Comparison of ENCODE assay signal across 21 mouse cellular contexts in the genomic region with DNA sequence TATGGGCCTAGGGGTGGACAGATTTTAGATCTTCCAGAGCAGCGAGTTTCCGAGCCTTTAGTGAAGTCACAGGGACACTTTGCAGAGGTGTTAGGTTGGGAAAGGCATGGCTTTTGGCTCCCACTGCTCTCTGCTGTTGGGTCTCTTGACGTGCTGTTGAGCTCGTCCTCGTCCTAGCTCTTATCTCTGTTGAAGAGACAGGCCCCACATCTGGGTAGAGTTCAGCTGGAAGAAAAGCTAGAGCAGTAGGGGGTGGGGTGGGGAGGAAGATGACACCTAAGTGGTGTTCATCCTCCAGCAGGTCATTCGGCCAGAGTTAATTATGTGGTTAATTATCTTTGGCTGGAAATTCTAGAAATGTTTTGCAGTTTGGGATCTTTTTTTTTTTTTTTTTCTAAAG. TPM values are rescaled to one million over a fixed set of nuclear protein-coding genes. Genes with fewer than 3 reads are reported as not detected.
DNase-seq lines count a peak whose midpoint lies in the region; ATAC-seq and TF ChIP-seq lines count a peak whose summit lies in the region.
"Had no signal": no experiment of that assay in that cellular context is flagged by ENCODE, and none has a peak within 500 bp of the region (broad histone marks: within the 10 kb centered on the region; RNA-seq: fewer than 3 reads in every experiment).

No protein-coding gene starts in this region.

- H3K36me3 ChIP-seq in heart, embryonic 12.5 days, result no peaks in the 10 kb centered on the region
- peaks cover 0 to 23% of the 10 kb centered on the region in 2 experiments; a peak in 3 of 4 replicates for H3K36me3 ChIP-seq in MEL (ENCODE audit: control insufficient read depth in 1 of 2, insufficient read depth in 2 of 2, low read length in 2 of 2)
- no peaks in the 10 kb centered on the region for H3K36me3 ChIP-seq in liver, postnatal 0 days (replicated peaks; ENCODE audit: insufficient read depth, low read length)
- H3K36me3 ChIP-seq: embryonic facial prominence, embryonic 15.5 days; forebrain, embryonic 12.5 days; limb, embryonic 15.5 days; midbrain, embryonic 15.5 days had no signal

- no peak for ATAC-seq in heart, embryonic 12.5 days (ENCODE audit: insufficient number of reproducible peaks, low FRiP score)
- ATAC-seq in liver, postnatal 0 days, result no peak
- ATAC-seq: midbrain, embryonic 15.5 days had no signal

- no peak overlapping the region for H3K4me3 ChIP-seq in heart, embryonic 12.5 days
- H3K4me3 ChIP-seq in MEL (ENCODE audit: control insufficient read depth in 1 of 2, insufficient read depth in 1 of 2, low read depth in 2 of 2, low read length in 2 of 2), result peak overlapping the region in 1 of 2 experiments; percentile 82; a peak in 1 of 4 replicates
- H3K4me3 ChIP-seq in liver, postnatal 0 days (ENCODE audit: low read depth, low read length), result peak overlapping the region; percentile 86; the same call in 1 of the 2 replicates
- H3K4me3 ChIP-seq: embryonic facial prominence, embryonic 15.5 days; forebrain, embryonic 12.5 days; layer of hippocampus, adult 2 months; limb, embryonic 15.5 days; megakaryocyte, embryonic 14.5 days; midbrain, embryonic 15.5 days; myocyte had no signal

- TF ChIP-seq EP300 in MEL (IDR thresholded peaks at IDR 0.05; ENCODE audit: low read depth in 1 of 2, low read length in 2 of 2), result no peak
- TF ChIP-seq EP300 in liver, postnatal 0 days (IDR thresholded peaks at IDR 0.05; ENCODE audit: low read depth), result 0 out of 2 replicates have a peak, but pooled peaks have one; percentile 7

- intact Hi-C loops in heart, postnatal 14 days (cut with DNase I), result no loop called here

- H3K27me3 ChIP-seq in heart, embryonic 12.5 days (replicated peaks), result 0 out of 2 replicates have a peak, but pooled peaks cover 2% of the 10 kb centered on the region
- H3K27me3 ChIP-seq in MEL (ENCODE audit: control insufficient read depth in 1 of 2, insufficient read depth in 2 of 2, low read length in 2 of 2), result no peaks in the 10 kb centered on the region
- H3K27me3 ChIP-seq in liver, postnatal 0 days (ENCODE audit: insufficient read depth, low read length), result no peaks in the 10 kb centered on the region
- H3K27me3 ChIP-seq: CH12.LX; embryonic facial prominence, embryonic 15.5 days; forebrain, embryonic 12.5 days; limb, embryonic 15.5 days; midbrain, embryonic 15.5 days had no signal

- H3K27ac ChIP-seq in heart, embryonic 12.5 days (ENCODE audit: poor library complexity, severe bottlenecking), result no peak overlapping the region
- H3K27ac ChIP-seq in MEL (ENCODE audit: control insufficient read depth, low read depth, low read length), result peak overlapping the region; percentile 4
- H3K27ac ChIP-seq in liver, postnatal 0 days (ENCODE audit: low read depth), result peak overlapping the region; percentile 55; the same call in 1 of the 2 replicates
- H3K27ac ChIP-seq: embryonic facial prominence, embryonic 15.5 days; forebrain, embryonic 12.5 days; layer of hippocampus, adult 2 months; limb, embryonic 15.5 days; midbrain, embryonic 15.5 days had no signal

- peaks cover 5% of the 10 kb centered on the region for H3K4me1 ChIP-seq in heart, embryonic 12.5 days (replicated peaks)
- H3K4me1 ChIP-seq in MEL (ENCODE audit: control insufficient read depth in 1 of 2, insufficient read depth in 2 of 2, low read length in 2 of 2), result peaks cover 4 to 13% of the 10 kb centered on the region in 2 experiments; a peak in 3 of 4 replicates
- H3K4me1 ChIP-seq in liver, postnatal 0 days (ENCODE audit: insufficient read depth), result no peaks in the 10 kb centered on the region
- H3K4me1 ChIP-seq: embryonic facial prominence, embryonic 15.5 days; limb, embryonic 15.5 days had no signal

- H3K9me3 ChIP-seq in heart, embryonic 12.5 days (replicated peaks), result no peaks in the 10 kb centered on the region
- H3K9me3 ChIP-seq in MEL (replicated peaks; ENCODE audit: insufficient read depth, low read length), result no peaks in the 10 kb centered on the region
- no peaks in the 10 kb centered on the region for H3K9me3 ChIP-seq in liver, postnatal 0 days (ENCODE audit: low read length)
- H3K9me3 ChIP-seq: embryonic facial prominence, embryonic 15.5 days; forebrain, embryonic 12.5 days; limb, embryonic 15.5 days; midbrain, embryonic 15.5 days had no signal

- no peak for DNase-seq in heart, postnatal 14 days
- DNase-seq in MEL (ENCODE audit: low read depth, low spot score) (peak; percentile 64), liver (peak; percentile 71)
- peak; percentile 15 for DNase-seq in liver, postnatal 0 days
- no peak for DNase-seq in thymus, postnatal 25 days
- DNase-seq in urinary bladder, postnatal 14 days (ENCODE audit: low spot score), result no peak
- DNase-seq: adrenal gland, postnatal 14 days; cerebellum, adult 11 months; cerebellum, postnatal 10 days; kidney, adult 2 months; kidney, postnatal 10 days; thymus, postnatal 14 days had no signal

- 22% methylated on average over 6 of the region's 6 CpGs for WGBS in heart, embryonic 12.5 days
- 58% methylated on average over 6 of the region's 6 CpGs for WGBS in liver, postnatal 0 days (ENCODE audit: insufficient replicate concordance)

- TF ChIP-seq RAD21 in MEL (IDR thresholded peaks at IDR 0.05; ENCODE audit: low read depth, low read length), result no peak

- TF ChIP-seq POLR2A in MEL (IDR thresholded peaks at IDR 0.05; ENCODE audit: control insufficient read depth in 1 of 2, insufficient read depth in 1 of 2, low read depth in 1 of 2, low read length in 2 of 2, poor library complexity in 1 of 2), result no peak

- H3K79me2 ChIP-seq in MEL (ENCODE audit: control insufficient read depth, insufficient read depth, low read length, poor library complexity), result peaks cover 11% of the 10 kb centered on the region

- no peak overlapping the region for H3K9ac ChIP-seq in heart, embryonic 12.5 days
- peak overlapping the region; percentile 31; the same call in 1 of the 2 replicates for H3K9ac ChIP-seq in MEL (ENCODE audit: control insufficient read depth, low read depth, low read length, poor library complexity, severe bottlenecking)
- H3K9ac ChIP-seq in liver, postnatal 0 days (replicated peaks), result 0 out of 2 replicates have a peak overlapping the region, but pooled peaks have one; percentile 11
- H3K9ac ChIP-seq: embryonic facial prominence, embryonic 15.5 days; forebrain, embryonic 12.5 days; limb, embryonic 15.5 days; midbrain, embryonic 15.5 days had no signal

- H3K4me2 ChIP-seq in heart, embryonic 12.5 days, result peak overlapping the region; percentile 19
- peak overlapping the region; percentile 65 for H3K4me2 ChIP-seq in liver, postnatal 0 days (ENCODE audit: low read depth, low read length)
- H3K4me2 ChIP-seq: embryonic facial prominence, embryonic 15.5 days; forebrain, embryonic 12.5 days; limb, embryonic 15.5 days; midbrain, embryonic 15.5 days had no signal

- TF ChIP-seq CTCF in MEL (IDR thresholded peaks at IDR 0.05 in 2 of 3, conservative IDR thresholded peaks at IDR 0.05 in 1 of 3; ENCODE audit: control insufficient read depth in 1 of 3, insufficient read depth in 1 of 3, low read depth in 2 of 3, low read length in 3 of 3, poor library complexity in 1 of 3, severe bottlenecking in 1 of 3), result no peak
- TF ChIP-seq CTCF in liver, postnatal 0 days (IDR thresholded peaks at IDR 0.05; ENCODE audit: low read depth), result no peak

TF ChIP-seq in MEL, 35 proteins besides CTCF, POLR2A, EP300 and RAD21:
- TF ChIP-seq SIN3A (IDR thresholded peaks at IDR 0.05; ENCODE audit: low read length) (peak; percentile 57), MXI1 (IDR thresholded peaks at IDR 0.05; ENCODE audit: low read depth, low read length) (no peak), GATA1 (IDR thresholded peaks at IDR 0.05; ENCODE audit: low read depth, low read length) (peak; percentile 42; the same call in 1 of the 2 replicates), SMC3 (IDR thresholded peaks at IDR 0.05; ENCODE audit: low read depth, low read length) (no peak), ETS1 (IDR thresholded peaks at IDR 0.05; ENCODE audit: low read depth, low read length) (peak; percentile 86), ZNF384 (IDR thresholded peaks at IDR 0.05; ENCODE audit: low read depth, low read length) (peak; percentile 58)
TF ChIP-seq in MEL: peak in this region for 4.

RNA-seq across cellular contexts. Expression of a gene that starts 2.5 kb away (rescaled TPM):
- 4.9 and 6.6 TPM in 2 replicates for polyA plus RNA-seq in heart, embryonic 12.5 days (2016; fragmentation: Nextera tagmentation; extraction: Ambion mirVana)
- total RNA-seq in heart, postnatal 14 days (2021), result 1 to 10 TPM; 7.9 to 9.7 TPM
- 5.2 and 7.3 TPM in 2 replicates for total RNA-seq in MEL (2012; rRNA removed)
- 10 to 100 TPM in 1 of 2 experiments, not detected in 1; 12.8 TPM for polyA plus RNA-seq in MEL (2012; ENCODE audit: insufficient read depth in 1 of 2, insufficient read length in 2 of 2, low read depth in 1 of 2, low replicate concordance in 2 of 2, missing spikeins in 1 of 2)
- polyA plus RNA-seq in liver, postnatal 0 days (2015; fragmentation: Nextera tagmentation; extraction: Ambion mirVana), result 2.6 and 3.8 TPM in 2 replicates

Comparison
In these comparisons a context has a peak if more than half of its experiments do, and no peak if none do; other contexts are left out.
1. DNase-seq: peak in MEL (single experiment), liver (single experiment) and liver, postnatal 0 days (single experiment); none in heart, postnatal 14 days (0 of 2), thymus, postnatal 25 days (single experiment) and urinary bladder, postnatal 14 days (single experiment).